Mouse (Mus musculus): ENCODE measurements around the gene Lsm10. TPM values are rescaled to one million over a fixed set of nuclear protein-coding genes. Genes with fewer than 3 reads are reported as not detected.

Lsm10 gene
- total RNA-seq, 2 experiments from 2014 or later = 16.5 to 18.1 TPM

- peak; percentile 64 to 71 for DNase-seq
Measured at GRCm38 (mm10) chr4:126118651-126119050, 22.2 kb downstream of the Lsm10 start.

GRCm38 (mm10) chr4:126119051-126119450, 22.6 kb downstream of the Lsm10 start:
- no peak for DNase-seq

- no peak for DNase-seq
Measured at GRCm38 (mm10) chr4:126120052-126120451, 23.6 kb downstream of the Lsm10 start.

GRCm38 (mm10) chr4:126120506-126120905, 24.1 kb downstream of the Lsm10 start:
- DNase-seq = no peak

- DNase-seq = no peak
Measured at GRCm38 (mm10) chr4:126123309-126124040, 27.1 kb downstream of the Lsm10 start.

- no peak for DNase-seq
Measured at GRCm38 (mm10) chr4:126130502-126130901, 34.1 kb downstream of the Lsm10 start.

- DNase-seq = peak; percentile 34 to 51
Measured at GRCm38 (mm10) chr4:126131290-126132121, 35.1 kb downstream of the Lsm10 start.

- DNase-seq = no peak
Measured at GRCm38 (mm10) chr4:126132636-126133264, 36.3 kb downstream of the Lsm10 start.

GRCm38 (mm10) chr4:126134236-126134635, 37.8 kb downstream of the Lsm10 start:
- no peak for DNase-seq

GRCm38 (mm10) chr4:126134639-126135038, 38.2 kb downstream of the Lsm10 start:
- DNase-seq = no peak

- no peak for DNase-seq
Measured at GRCm38 (mm10) chr4:126137773-126138172, 41.4 kb downstream of the Lsm10 start.

- no peak for DNase-seq
Measured at GRCm38 (mm10) chr4:126141021-126141420, 44.6 kb downstream of the Lsm10 start.

GRCm38 (mm10) chr4:126145396-126145795, 49.0 kb downstream of the Lsm10 start:
- DNase-seq = no peak

GRCm38 (mm10) chr4:126146974-126147532, 50.6 kb downstream of the Lsm10 start:
- DNase-seq = no peak

- DNase-seq = no peak
Measured at GRCm38 (mm10) chr4:126147533-126148160, 51.2 kb downstream of the Lsm10 start, which contains the start of gene Eva1b. Gene Eva1b (plus strand): TSS chr4:126147744.

Other genes with a start within 250 kb of the Lsm10 start
- 1 to 10 TPM; 4.4 to 4.5 TPM for gene Csf3r, start 72.1 kb upstream of the Lsm10 start, total RNA-seq (2021)
- 10 to 100 TPM; 44.1 to 44.9 TPM for gene Mrps15, start 49.7 kb upstream of the Lsm10 start, total RNA-seq (2021)
- 10 to 100 TPM; 42.1 to 48.0 TPM for gene Oscp1, start 38.1 kb upstream of the Lsm10 start, total RNA-seq (2021)
- gene Stk40, start 7.3 kb downstream of the Lsm10 start, total RNA-seq (2021) = 10 to 100 TPM; 28.5 to 29.0 TPM
- 1 to 10 TPM; 1.6 to 2.1 TPM for gene Eva1b, start 51.1 kb downstream of the Lsm10 start, total RNA-seq (2021)
- gene Sh3d21, start 66.9 kb downstream of the Lsm10 start, total RNA-seq (2021) = under 1 TPM; 0.80 to 0.86 TPM
- gene Thrap3, start 106.1 kb downstream of the Lsm10 start, total RNA-seq (2021) = 100 to 1,000 TPM; 148 to 151 TPM
- gene Map7d1, start 159.7 kb downstream of the Lsm10 start, total RNA-seq (2021) = 100 to 1,000 TPM; 245 to 249 TPM
- 10 to 100 TPM; 77.9 to 83.3 TPM for gene Trappc3, start 165.7 kb downstream of the Lsm10 start, total RNA-seq (2021)
- gene Col8a2, start 190.2 kb downstream of the Lsm10 start, total RNA-seq (2021) = 1 to 10 TPM in 1 of 2 experiments, under 1 TPM in 1; 0.60 to 1.3 TPM
- gene Adprhl2, start 225.1 kb downstream of the Lsm10 start, total RNA-seq (2021) = 10 to 100 TPM; 29.3 to 30.3 TPM
- 1 to 10 TPM; 1.8 to 2.1 TPM for gene Tekt2, start 229.1 kb downstream of the Lsm10 start, total RNA-seq (2021)